Mouse (Mus musculus) yolk sac, embryonic 10.5 days (tissue): ENCODE results near the gene Tmed1.
"Not testable (repeated sequence)": the region's sequence is repeated elsewhere in the genome, so short reads cannot be mapped to it uniquely, and the experiment has no call there.

Experiments
- DNase-seq: peaks from one replicate; pipeline ENCODE4 v3.0.0-alpha.2; 2017; ENCODE audit warnings: low spot score

Gene Tmed1

GRCm38 (mm10) chr9:21509772-21510688 is at the start of gene Tmed1:
Gene Tmed1 (minus strand): TSS chr9:21510252.
- peak; percentile 98 for DNase-seq

DNA sequence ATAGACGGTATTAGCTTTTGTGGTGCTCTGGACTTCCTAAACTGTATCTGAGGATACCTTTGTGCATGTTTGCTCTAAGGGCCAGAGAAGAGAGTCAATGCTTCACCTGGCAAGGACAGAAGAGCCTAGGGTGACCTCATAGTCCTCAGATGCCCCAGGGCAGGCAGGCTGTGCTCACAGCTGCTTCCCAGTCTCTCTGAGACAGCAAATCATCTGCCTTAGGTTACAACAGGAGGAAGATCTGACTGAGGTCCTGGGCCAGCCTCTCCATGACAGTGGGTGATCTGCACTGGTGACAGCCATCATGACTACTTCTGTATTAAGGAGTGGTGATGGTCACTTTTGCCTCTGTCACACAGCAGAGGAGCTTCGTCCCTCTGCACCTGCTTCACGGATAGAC is 49.1 kb upstream of the Tmed1 start:
- DNase-seq = no peak

DNA sequence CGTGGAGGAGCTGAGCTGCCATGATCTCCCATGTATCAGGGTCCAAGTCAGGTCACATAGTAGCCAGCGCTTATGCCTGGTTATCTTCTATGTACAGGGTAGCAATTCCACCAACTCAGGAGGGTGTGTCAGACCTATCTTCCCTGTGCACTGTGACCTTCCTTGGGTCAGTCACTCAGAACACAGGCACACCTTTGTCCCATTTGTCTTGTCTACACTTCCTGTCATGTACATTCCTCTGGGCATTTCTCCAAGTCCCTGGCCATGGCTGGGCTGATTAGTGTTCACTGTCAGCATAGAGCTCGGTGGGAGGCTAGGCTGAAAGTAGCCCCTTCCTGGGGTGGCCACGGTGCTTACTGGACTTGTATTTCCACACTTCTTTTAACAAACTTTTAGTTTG is 48.3 kb upstream of the Tmed1 start:
- DNase-seq = peak; percentile 48

DNA sequence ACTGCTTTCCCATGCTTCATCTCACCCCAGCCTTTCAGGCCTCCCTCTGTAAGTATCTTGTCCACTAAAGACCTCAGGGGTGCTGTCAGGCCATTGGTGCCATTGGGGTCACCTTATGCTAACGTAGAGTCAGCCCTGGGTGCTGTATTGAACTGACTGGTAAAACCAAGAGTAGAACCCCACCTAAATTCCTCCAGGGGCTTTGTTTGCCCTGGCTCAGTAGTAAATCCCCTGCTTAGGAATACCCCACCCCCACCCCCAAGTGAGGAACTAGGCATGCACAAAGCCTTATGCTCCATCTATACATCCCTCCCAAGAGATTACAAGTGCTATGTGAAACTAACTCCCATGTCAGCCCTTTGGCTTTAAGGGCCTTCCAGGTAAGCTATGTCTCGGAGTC is 47.5 kb upstream of the Tmed1 start:
- no peak for DNase-seq

DNA sequence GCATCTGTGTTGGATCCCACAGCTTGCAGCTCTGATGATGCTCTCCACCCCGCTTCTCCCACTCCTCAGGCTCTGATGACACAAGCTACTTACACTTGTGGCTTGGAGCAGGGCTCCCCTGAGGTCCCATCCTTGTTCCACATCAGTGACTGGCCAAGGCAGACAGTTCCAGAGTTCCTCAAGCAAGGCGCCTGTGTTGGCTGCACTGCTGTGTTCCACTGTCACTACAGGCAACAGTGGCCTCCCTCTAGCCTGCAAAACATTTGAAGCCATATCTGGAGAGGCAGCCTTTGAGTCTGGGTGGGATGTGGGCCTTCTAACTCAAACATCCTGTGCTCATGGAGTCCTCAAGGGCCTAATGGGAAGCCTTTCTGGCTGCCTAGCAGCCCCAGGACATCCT is 46.9 kb upstream of the Tmed1 start:
- DNase-seq = no peak

- DNase-seq = no peak
Measured at GRCm38 (mm10) chr9:21555198-21555742, 45.2 kb upstream of the Tmed1 start.

DNA sequence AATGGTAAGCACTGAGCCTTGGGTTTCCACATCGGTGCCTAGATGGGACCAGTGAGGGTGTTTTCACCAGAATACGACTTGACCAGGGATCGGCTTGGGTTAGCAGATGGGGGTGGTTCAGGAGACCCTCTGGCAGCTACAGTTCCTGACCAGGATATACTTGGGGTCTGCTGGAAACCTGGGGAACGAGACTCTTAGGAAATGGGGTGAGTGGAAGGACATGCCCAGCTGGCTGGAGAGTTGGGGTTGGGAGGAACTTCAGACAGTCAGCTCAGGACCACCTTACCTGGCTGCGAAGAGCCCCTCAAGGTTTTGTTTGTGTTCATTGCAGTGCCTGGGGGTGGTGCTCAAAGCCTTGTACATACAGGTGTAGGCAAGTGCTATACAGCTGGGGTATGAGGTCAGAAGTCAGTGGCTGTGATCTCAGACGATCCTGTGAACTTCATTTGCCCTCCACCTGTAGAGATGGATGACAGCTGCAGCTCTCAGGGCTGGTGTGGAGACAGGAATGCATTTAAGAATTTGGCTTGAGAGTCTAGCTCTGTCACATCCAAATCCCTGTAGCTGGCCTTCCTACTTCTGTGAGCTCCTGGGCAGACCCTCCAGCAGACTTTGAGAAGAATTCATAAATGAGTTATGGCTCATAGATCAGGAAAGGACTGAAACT is 43.7 kb upstream of the Tmed1 start:
- DNase-seq = no peak

GRCm38 (mm10) chr9:21551049-21551448 is 41.0 kb upstream of the Tmed1 start:
- no peak for DNase-seq

DNA sequence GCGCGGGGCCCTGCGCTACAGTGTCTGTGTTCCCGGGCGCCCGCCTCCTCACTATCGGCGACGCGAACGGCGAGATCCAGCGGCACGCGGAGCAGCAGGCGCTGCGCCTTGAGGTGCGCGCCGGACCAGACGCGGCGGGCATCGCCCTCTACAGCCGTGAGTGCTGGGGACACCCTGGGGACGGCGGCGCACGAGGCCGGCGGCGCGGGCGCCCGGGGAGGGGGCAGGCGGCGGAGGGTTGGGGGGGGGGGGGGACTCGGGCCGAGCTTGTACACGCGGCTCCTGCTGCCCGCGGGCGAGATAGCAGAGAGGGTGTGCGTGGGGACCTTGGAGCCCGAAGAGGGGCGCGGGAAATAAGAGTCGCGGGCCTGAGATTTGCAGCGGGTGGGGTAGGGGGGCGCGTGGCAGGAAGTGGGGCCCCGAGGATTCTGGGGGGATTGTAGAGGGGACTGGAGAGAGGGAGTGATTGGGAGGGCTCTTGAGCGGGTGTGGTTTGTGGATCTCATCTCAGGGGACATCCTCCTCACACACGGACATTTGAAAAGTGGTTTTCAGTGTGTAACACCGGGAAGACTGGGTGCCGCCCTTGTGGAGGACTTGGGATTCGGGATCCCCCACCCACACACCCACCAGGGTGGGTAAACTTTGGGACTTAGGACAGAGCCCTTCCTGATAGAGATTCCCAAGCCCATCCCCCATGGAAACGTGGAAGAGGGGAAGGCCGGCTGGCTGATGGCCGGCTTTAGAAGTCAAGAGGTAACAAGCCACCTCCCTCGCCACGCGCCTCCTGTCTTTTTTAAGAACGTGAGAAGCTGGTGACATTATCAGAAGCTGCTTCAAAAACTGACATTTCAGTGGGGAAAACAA is 37.3 kb upstream of the Tmed1 start:
- DNase-seq = peak; percentile 73

GRCm38 (mm10) chr9:21546789-21547074 is 36.7 kb upstream of the Tmed1 start, which contains the start of gene Carm1:
Gene Carm1 (plus strand): TSS chr9:21546894.
- DNase-seq = no peak

GRCm38 (mm10) chr9:21545916-21546788 is 36.1 kb upstream of the Tmed1 start:
- peak; percentile 99 for DNase-seq

GRCm38 (mm10) chr9:21545351-21545915 is 35.4 kb upstream of the Tmed1 start:
- no peak for DNase-seq

DNA sequence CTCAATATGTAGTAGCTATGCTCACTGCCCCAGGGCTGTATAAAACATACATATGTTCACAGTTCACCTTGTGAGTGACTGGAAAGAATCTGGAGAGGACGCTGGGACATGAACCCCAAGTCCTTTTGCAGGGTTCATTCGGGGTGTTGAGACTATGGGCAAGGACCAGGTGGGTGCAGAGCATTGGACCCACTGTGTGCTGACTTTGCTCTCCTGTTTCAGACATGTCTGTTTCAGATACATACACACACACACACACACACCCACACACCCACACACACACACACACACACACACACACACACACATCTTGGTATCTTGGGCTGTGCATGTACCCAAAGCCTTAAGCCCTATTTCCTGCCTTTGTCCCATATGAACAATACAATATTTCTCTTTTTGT is 31.9 kb upstream of the Tmed1 start:
- not testable (repeated sequence) for DNase-seq

- DNase-seq = peak; percentile 43
Measured at GRCm38 (mm10) chr9:21539981-21540753, 30.1 kb upstream of the Tmed1 start.

DNA sequence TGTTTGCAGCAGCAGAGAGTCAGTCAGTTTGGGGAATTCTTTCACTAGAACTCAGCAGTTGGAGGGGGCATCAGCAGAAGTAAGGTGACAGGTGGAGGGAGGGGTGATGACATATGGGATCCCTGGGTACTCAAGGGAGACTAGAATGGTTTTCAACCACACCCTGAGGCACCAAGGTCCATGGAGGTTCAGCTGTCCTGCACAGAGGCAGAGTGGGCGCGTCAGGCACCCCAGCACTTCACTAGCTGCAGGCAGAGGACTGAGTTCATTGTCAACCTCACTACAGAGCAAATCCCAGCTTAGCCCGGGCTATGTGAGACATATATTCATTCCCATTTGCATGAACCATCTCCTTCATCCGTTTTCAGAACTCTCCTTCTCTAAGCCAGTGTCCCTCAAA is 27.0 kb upstream of the Tmed1 start:
- DNase-seq = no peak

- no peak for DNase-seq
Measured at GRCm38 (mm10) chr9:21536501-21536900, 26.4 kb upstream of the Tmed1 start.

DNA sequence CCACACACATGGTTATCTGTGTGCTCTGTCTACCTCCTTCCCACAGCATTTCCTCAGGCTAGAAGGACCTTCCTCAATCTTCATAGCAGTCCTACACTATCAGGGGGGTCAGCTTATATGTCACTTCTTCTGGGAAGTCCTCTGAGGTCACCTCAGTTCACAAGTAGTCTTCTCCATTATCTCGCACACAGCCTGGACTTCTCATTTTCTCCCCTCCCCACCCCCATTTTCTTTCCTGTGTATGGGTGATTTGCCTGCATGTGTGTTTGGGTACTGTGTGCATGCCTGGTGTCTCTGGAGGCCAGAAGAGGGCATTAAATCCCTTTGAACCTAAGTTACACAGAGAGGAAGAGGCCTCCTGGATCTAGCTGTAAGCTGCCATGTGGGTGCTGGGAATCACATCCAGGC is 17.9 kb upstream of the Tmed1 start:
- DNase-seq = no peak

DNA sequence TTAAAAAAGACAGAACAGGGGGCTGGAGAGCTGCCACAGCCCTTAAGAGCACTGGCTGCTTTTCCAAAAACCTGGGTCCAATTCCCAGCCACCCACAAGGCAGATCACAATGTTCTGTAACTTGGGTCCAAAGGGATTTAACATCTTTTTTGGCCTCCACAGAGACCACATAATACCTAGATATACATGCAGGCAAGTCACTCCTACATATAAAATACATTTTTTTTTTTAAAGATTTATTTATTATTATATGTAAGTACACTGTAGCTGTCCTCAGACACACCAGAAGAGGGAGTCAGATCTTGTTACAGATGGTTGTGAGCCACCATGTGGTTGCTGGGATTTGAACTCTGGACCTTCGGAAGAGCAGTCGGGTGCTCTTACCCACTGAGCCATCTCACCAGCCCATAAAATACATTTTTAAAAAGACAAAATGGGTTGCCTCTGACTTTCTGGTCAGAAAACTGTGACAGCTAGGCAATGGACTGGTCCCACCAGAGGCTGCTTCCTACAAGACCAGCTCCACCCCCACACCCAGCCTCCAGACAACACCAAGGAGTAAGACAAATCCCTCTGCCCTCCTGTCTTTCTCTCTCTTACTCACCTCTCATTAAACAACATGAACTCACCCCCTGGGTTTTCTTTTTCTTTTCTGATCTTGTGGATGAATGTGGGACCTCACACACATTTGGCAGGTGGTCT is 17.2 kb upstream of the Tmed1 start:
- no peak for DNase-seq

GRCm38 (mm10) chr9:21526634-21526944 is 16.5 kb upstream of the Tmed1 start:
- DNase-seq = no peak
